Mouse (Mus musculus) liver, embryonic 11.5 days (tissue): Measurements from ENCODE around the gene Ndp. TPM values are rescaled to one million over a fixed set of nuclear protein-coding genes. Genes with fewer than 3 reads are reported as not detected.

Experiments
- ATAC-seq: fragments of 200-750 bp; cut with Nextera tagmentation; replicated peaks from 2 replicates; pipeline ENCODE4 v1.8.0; 2017; ENCODE audit warnings: moderate number of reproducible peaks, mild to moderate bottlenecking, moderate TSS enrichment, moderate library complexity; ENCODE audit not compliant: low FRiP score
- DNase-seq: peaks from one replicate; pipeline ENCODE4 v3.0.0-alpha.2; 2017; ENCODE audit warnings: low spot score
- H3K27ac ChIP-seq: fragments of 300-500 bp; sonication (generic); 2 replicates; pipeline ENCODE4 v1.5.1; 2014; ENCODE audit warnings: mild to moderate bottlenecking, low read depth, low read length, control low read depth
- H3K27me3 ChIP-seq: fragments of 300-500 bp; sonication (generic); replicated peaks from 2 replicates; pipeline ENCODE4 v1.6.1; 2014; ENCODE audit warnings: low read length, mixed read lengths; ENCODE audit not compliant: control insufficient read depth, insufficient read depth
- H3K36me3 ChIP-seq: fragments of 300-500 bp; sonication (generic); 2 replicates; pipeline ENCODE4 v1.6.1; 2014; ENCODE audit warnings: mild to moderate bottlenecking, low read length, moderate library complexity, mixed read lengths; ENCODE audit not compliant: control insufficient read depth, insufficient read depth
- H3K4me1 ChIP-seq: fragments of 300-500 bp; sonication (generic); replicated peaks from 2 replicates; pipeline ENCODE4 v1.6.1; 2014; ENCODE audit warnings: low read length, mixed read lengths; ENCODE audit not compliant: control insufficient read depth, insufficient read depth
- H3K4me2 ChIP-seq: fragments of 300-500 bp; sonication (generic); 2 replicates; pipeline ENCODE4 v1.6.1; 2014; ENCODE audit warnings: mild to moderate bottlenecking, control low read depth, moderate library complexity
- H3K4me3 ChIP-seq: fragments of 300-500 bp; sonication (generic); 2 replicates; pipeline ENCODE4 v1.5.1; 2014; ENCODE audit warnings: low read depth, low read length, control low read depth
- H3K9ac ChIP-seq: fragments of 300-500 bp; sonication (generic); 2 replicates; pipeline ENCODE4 v1.6.1; 2014; ENCODE audit warnings: low read depth, low read length, control low read depth
- H3K9me3 ChIP-seq: fragments of 300-500 bp; sonication (generic); 2 replicates; pipeline ENCODE4 v1.6.1; 2016; ENCODE audit warnings: low read length, inconsistent platforms, mixed read lengths; ENCODE audit not compliant: control insufficient read depth
- WGBS: fragments of 180-500 bp; shearing (Covaris S2); extraction: QIAGEN DNeasy Blood & Tissue Kit; methylation state at CpG from one replicate; pipeline ENCODE4 v1.1.7; 2014; 5-methylcytosine and 5-hydroxymethylcytosine counted together
- polyA plus RNA-seq: library from polyadenylated mRNA; unstranded; fragments of >200 nt; fragmentation: Nextera tagmentation; extraction: Ambion mirVana; gene quantifications from 2 replicates; pipeline ENCODE4 v1.2.1, GENCODE M21; 2014

The Ndp gene
- polyA plus RNA-seq, 1 experiment from 2014 or later, result 0.08 TPM

GRCm38 (mm10) chrX:16894377-16895175 is 17.0 kb downstream of the Ndp start:
- Histone ChIP-seq H3K27me3 (no peaks in the 10 kb centered on the region), H3K9ac (no peak overlapping the region), H3K4me1 (no peaks in the 10 kb centered on the region), H3K9me3 (no peaks in the 10 kb centered on the region), H3K27ac (no peak overlapping the region), H3K4me3 (no peak overlapping the region), H3K36me3 (no peaks in the 10 kb centered on the region), H3K4me2 (no peak overlapping the region)
- no peak for ATAC-seq
- DNase-seq, result no peak
- 36% methylated on average over 5 of the region's 5 CpGs for WGBS

DNA sequence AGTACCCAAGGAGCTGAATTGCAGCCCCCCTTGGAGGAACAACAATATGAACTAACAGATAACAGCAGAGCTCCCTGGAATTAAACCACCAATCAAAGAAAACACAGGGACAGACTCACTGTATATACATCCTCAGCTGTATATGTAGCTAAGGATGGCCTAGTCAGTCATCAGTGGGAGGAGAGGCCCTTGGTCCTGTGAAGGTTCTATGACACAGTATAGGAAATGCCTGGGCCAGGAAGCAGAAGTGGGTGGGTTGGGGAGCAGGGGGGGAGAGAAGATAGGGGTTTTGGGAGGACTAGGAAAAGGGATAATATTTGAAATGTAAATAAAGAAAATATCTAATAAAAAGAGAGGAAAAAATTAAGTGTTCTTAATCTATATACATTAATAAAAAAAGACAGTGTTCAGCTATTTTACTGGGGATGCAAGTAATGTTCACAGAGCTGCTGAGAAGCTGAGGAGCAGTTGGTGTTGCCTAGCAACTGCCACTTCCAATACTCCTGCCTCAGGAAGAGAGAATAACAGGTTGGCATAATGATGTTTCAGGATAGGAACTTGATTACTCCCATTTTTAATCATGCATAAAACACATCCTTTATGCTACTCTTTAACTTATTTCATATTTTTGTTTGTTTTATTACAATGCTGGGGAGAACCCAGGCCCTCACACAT is 43.8 kb downstream of the Ndp start:
- Histone ChIP-seq H3K9me3 (no peaks in the 10 kb centered on the region), H3K4me1 (no peaks in the 10 kb centered on the region), H3K9ac (no peak overlapping the region), H3K4me3 (no peak overlapping the region), H3K27ac (no peak overlapping the region), H3K27me3 (no peaks in the 10 kb centered on the region), H3K4me2 (no peak overlapping the region), H3K36me3 (no peaks in the 10 kb centered on the region)
- no peak for ATAC-seq
- DNase-seq, result no peak

GRCm38 (mm10) chrX:16860244-16860643 is 51.3 kb downstream of the Ndp start:
- no peaks in the 10 kb centered on the region for H3K4me1 ChIP-seq
- no peak overlapping the region for H3K4me2 ChIP-seq
- no peaks in the 10 kb centered on the region for H3K27me3 ChIP-seq
- DNase-seq (no peak), ATAC-seq (no peak)
- no peaks in the 10 kb centered on the region for H3K9me3 ChIP-seq
- no peak overlapping the region for H3K27ac ChIP-seq
- H3K36me3 ChIP-seq, result no peaks in the 10 kb centered on the region
- H3K4me3 ChIP-seq, result no peak overlapping the region
- H3K9ac ChIP-seq, result no peak overlapping the region

- no peak overlapping the region for H3K27ac ChIP-seq
- ATAC-seq, result no peak
- no peak overlapping the region for H3K4me2 ChIP-seq
- no peaks in the 10 kb centered on the region for H3K27me3 ChIP-seq
- H3K9ac ChIP-seq, result no peak overlapping the region
- H3K36me3 ChIP-seq, result no peaks in the 10 kb centered on the region
- 83% methylated on average over 2 of the region's 2 CpGs for WGBS
- no peak overlapping the region for H3K4me3 ChIP-seq
- H3K9me3 ChIP-seq, result no peaks in the 10 kb centered on the region
- H3K4me1 ChIP-seq, result no peaks in the 10 kb centered on the region
- DNase-seq, result no peak
Observed at GRCm38 (mm10) chrX:16846034-16846433, 65.5 kb downstream of the Ndp start.

DNA sequence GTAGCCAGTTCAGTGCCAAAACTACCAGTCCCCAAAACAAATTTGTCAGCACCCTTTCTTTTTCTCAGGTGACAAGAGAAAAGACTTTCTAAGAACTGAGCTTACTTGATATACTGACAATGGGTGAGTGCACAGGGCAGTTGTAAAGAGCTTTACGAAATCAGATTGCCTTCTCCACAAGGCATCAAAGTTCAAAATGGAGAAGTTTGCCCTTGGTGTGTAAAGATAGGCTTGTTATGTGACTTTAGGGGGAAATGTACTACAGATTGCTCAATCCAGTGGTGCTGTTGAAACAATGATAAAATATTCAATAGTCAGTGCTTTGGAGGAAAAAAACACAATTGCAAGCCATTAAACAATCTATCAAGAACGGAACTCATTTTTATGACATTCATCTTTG is 70.1 kb downstream of the Ndp start:
- no peak for ATAC-seq
- DNase-seq, result no peak
- Histone ChIP-seq H3K27me3 (no peaks in the 10 kb centered on the region), H3K9ac (no peak overlapping the region), H3K27ac (no peak overlapping the region), H3K36me3 (no peaks in the 10 kb centered on the region), H3K4me2 (no peak overlapping the region), H3K4me3 (no peak overlapping the region), H3K4me1 (no peaks in the 10 kb centered on the region), H3K9me3 (no peaks in the 10 kb centered on the region)
- WGBS, result 74% methylated on average over 2 of the region's 2 CpGs

- ATAC-seq, result no peak
- no peak for DNase-seq
- Histone ChIP-seq H3K27me3 (no peaks in the 10 kb centered on the region), H3K9me3 (no peaks in the 10 kb centered on the region), H3K9ac (no peak overlapping the region), H3K27ac (no peak overlapping the region), H3K4me2 (no peak overlapping the region), H3K4me1 (no peaks in the 10 kb centered on the region), H3K36me3 (no peaks in the 10 kb centered on the region), H3K4me3 (no peak overlapping the region)
- WGBS, result 78% methylated on average over 1 of the region's 1 CpGs
Observed at GRCm38 (mm10) chrX:16837293-16837692, 74.3 kb downstream of the Ndp start.

GRCm38 (mm10) chrX:16836488-16837082 is 75.0 kb downstream of the Ndp start:
- Histone ChIP-seq H3K27ac (no peak overlapping the region), H3K4me3 (no peak overlapping the region), H3K4me1 (no peaks in the 10 kb centered on the region), H3K4me2 (no peak overlapping the region), H3K36me3 (no peaks in the 10 kb centered on the region), H3K27me3 (no peaks in the 10 kb centered on the region), H3K9me3 (no peaks in the 10 kb centered on the region), H3K9ac (no peak overlapping the region)
- ATAC-seq, result no peak
- DNase-seq, result no peak
